Mouse (Mus musculus): ENCODE measurements around the gene Igsf6.
A peak's percentile ranks its signal among the peaks of the same experiment; 100 is the strongest.
"Not testable (repeated sequence)": the region's sequence is repeated elsewhere in the genome, so short reads cannot be mapped to it uniquely, and the experiment has no call there.

Gene Igsf6

GRCm38 (mm10) chr7:121047624-121048023 lies 26.7 kb downstream of the Igsf6 start:
- DNase-seq, result no peak

DNA sequence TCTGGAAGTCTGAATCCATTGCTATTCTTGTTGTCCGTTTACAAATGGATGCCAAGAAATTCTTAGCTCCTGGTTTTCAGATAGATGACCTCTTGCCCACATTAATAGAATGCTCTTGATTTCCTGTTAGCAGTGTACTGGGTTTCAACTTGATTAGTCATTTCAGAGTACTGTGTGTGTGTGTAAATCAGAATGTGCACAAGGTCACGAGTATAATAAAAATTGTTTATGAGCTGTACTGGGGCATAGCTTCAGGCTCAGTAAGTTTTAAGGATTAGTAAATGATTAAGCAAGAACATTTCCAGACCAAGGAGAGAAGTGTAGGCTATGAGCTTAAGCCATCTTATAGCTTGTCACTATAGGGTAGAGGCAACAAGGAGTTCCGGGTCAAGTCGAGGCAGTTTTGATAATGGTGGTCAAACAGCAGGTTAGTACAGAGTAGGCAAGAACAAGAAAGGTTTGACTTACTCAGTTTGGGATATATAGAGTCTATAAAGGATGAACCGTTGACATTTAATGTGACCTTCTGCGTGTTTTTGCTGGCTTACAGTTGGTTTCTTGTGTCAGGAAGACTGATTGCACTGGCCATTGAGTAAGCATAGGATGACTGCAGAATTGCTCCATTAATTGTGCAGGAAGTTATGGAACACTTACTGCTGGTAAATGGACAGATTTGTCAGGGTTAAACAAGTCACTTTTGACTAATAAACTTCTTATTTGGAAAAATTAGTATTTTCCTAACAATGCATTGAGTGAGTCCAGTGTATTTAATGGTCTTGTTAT lies 28.5 kb downstream of the Igsf6 start:
- no peak for DNase-seq

- no peak for DNase-seq
Measured at GRCm38 (mm10) chr7:121044251-121044650, 30.1 kb downstream of the Igsf6 start.

DNA sequence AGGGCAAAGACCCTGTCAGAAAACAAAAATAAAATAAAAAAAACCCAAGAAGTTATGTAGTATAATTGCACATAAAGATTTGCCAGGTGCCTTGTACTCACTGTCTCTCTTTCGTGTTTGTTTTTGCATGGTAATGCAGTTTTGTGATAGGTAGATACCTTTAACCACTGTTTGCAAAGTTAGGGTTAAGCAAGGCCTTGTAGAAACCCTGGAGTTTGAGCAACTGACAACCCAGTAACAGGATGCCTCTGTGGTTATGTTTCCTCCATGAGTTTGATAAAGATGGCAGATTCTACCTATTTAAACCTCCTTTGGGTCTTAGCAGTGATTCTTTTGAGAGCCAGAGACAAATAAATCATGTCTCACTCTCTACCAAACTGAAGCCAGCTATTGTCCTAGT lies 30.9 kb downstream of the Igsf6 start:
- DNase-seq, result no peak

GRCm38 (mm10) chr7:121043004-121043403 lies 31.4 kb downstream of the Igsf6 start:
- DNase-seq, result no peak

GRCm38 (mm10) chr7:121041989-121042388 lies 32.4 kb downstream of the Igsf6 start:
- no peak for DNase-seq

DNA sequence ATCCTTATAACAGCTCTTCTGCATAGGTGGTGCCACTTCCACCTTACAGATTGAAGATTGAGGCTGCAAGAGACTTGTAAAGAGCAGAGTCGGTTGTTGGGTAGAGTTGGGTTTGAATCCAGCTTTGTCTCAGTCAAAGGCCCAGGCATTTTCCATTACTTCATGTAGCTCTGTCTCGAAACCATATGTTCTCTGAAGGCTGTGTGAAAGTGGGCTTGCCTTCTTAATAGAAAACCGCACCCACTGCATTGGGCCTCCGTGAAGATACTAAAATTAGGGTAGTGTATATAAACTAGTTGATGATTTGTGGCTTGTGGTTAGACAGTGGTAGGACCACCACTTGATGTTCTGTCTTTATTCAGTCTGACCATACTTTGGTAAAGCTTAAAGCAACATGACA lies 33.8 kb downstream of the Igsf6 start:
- no peak for DNase-seq

GRCm38 (mm10) chr7:121035161-121035721 lies 39.1 kb downstream of the Igsf6 start:
- DNase-seq, result no peak

GRCm38 (mm10) chr7:121034701-121035141 lies 39.7 kb downstream of the Igsf6 start:
- DNase-seq, result peak; percentile 29

DNA sequence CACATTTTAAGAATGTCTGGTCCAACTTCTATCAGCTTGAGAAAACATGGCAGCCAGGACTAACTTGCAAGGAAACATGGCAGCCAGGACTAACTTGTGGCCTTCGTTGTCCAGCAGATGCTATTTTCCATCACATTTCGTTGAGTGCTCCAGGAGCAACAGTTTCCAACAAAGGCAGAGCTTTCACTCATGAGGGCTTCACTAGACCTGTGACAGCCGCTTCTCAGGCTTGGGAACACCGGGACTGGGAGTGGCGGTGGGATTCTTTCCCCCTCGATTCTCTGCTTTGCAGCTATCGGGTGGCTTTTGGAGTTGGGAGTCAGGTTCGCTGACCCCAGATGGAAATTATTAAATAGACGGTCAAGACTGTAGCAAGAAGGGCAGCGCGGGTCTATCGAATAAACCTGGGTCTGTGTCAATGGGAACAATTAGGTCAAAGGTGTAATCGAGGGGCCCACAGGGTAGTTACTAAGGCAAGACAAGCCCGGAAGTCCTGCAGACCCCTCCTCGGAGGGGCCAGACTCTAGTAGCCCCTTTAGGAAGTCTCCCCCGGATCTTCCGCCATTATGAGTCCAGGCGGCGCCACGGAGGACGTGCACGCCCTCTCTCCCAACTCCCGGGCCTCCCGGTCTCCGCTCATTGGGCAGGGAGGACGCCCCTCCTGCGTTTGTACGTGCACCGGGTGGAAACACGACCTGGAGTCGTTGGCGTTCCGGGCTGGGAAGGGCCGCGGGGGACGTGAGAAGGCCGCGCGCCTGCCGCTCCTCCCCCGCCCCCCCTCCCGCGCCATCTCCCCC lies 40.3 kb downstream of the Igsf6 start, which contains the start of gene Mettl9:
TSS of gene Mettl9 (plus strand) at position 590 of the 797 bp plus-strand sequence.
- peak; percentile 96 for DNase-seq

DNA sequence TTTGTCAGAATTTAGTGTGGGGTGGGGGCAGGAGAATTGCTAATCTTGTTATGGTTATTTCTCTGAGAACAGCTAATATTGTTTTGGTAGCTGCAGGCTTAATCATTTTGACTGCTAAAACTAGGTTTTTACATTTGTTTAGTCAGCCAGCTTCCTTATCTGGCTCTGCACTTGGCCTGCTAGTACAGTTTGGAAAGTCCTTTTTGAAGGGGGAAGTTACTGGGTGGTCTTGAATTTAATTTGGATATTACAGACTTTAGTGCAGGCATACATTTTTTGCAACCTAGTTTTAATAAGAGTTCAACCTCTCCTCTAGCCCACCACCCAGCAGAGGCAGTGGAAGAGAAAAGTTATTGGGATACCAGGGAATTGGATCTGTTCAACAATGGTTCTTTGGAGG lies 44.4 kb downstream of the Igsf6 start:
- DNase-seq, result not testable (repeated sequence)

- DNase-seq, result no peak
Measured at GRCm38 (mm10) chr7:121026300-121026699, 48.1 kb downstream of the Igsf6 start.

DNA sequence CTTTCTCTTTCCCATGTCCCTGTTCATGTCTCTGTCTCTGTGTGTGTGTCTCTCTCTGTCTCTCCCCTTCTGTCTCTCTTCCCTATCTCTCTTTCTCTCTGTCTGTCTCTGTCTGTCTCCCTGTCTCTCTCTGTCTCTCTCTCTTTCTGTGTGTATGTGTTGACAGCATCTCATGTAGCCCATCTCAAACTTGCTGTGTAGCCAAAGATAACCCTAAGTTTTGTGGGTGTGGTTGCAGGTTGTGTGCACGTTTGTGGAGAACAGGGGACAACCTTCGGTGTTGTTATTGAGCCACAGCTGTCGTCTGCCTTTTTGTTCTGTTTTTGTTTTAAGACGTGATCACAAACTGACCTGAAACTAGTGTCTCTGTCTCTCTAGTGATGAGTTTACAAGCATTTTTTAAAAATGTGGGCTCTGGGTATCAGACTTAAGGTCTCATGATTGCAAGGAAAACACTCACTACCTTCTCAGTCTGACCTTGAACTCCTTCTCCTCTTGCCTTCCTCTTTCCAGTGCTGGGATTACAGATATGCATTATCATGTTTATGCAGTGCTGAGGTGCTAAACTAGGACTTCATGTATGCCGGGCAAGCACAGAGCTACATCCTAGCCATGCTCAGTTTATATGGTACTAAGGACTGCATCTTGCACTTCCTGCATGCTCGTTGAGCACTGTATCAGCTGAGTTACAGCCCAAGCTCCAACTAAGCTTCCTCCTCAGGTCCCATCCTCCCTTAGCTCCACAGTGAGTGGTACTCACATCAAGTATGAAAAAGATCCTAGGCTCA lies 49.0 kb downstream of the Igsf6 start:
- DNase-seq, result no peak

- no peak for DNase-seq
Measured at GRCm38 (mm10) chr7:121020277-121020676, 54.1 kb downstream of the Igsf6 start.

GRCm38 (mm10) chr7:121018778-121019177 lies 55.6 kb downstream of the Igsf6 start:
- no peak for DNase-seq

- no peak for DNase-seq
Measured at GRCm38 (mm10) chr7:121014486-121014885, 59.9 kb downstream of the Igsf6 start.

Measured in right cerebral cortex, postnatal 4 days (tissue).